Mouse (Mus musculus): ENCODE data around the gene Gm37240. TPM values are rescaled to one million over a fixed set of nuclear protein-coding genes. Genes with fewer than 3 reads are reported as not detected.
A peak's percentile ranks its signal among the peaks of the same experiment; 100 is the strongest.

Gm37240 gene
- polyA plus RNA-seq, 1 experiment from 2014 or later, result 0.11 TPM

GRCm38 (mm10) chr3:84860669-84861068 is 1026.6 kb downstream of the Gm37240 start:
- Histone ChIP-seq H3K36me3 (ENCODE audit: control insufficient read depth, insufficient read depth, low read length) (peaks cover 3% of the 10 kb centered on the region; the same call in 1 of the 2 replicates), H3K9ac (replicated peaks; ENCODE audit: low read length) (no peak overlapping the region), H3K27me3 (ENCODE audit: control insufficient read depth, insufficient read depth, low read length) (no peaks in the 10 kb centered on the region), H3K4me3 (replicated peaks; ENCODE audit: low read depth, low read length) (no peak overlapping the region), H3K4me2 (ENCODE audit: low read length) (no peak overlapping the region), H3K27ac (replicated peaks; ENCODE audit: low read depth, low read length) (no peak overlapping the region), H3K4me1 (ENCODE audit: control insufficient read depth, insufficient read depth, low read length) (no peaks in the 10 kb centered on the region), H3K9me3 (ENCODE audit: control insufficient read depth, low read length) (no peaks in the 10 kb centered on the region)
- DNase-seq (no peak), ATAC-seq (ENCODE audit: low FRiP score, low TSS enrichment) (no peak)
- WGBS, result 90% methylated on average over 1 of the region's 1 CpGs

- no peaks in the 10 kb centered on the region for H3K9me3 ChIP-seq (ENCODE audit: control insufficient read depth, low read length)
- 79% methylated on average over 1 of the region's 1 CpGs for WGBS
- H3K27me3 ChIP-seq (ENCODE audit: control insufficient read depth, insufficient read depth, low read length), result no peaks in the 10 kb centered on the region
- H3K4me3 ChIP-seq (replicated peaks; ENCODE audit: low read depth, low read length), result no peak overlapping the region
- H3K9ac ChIP-seq (replicated peaks; ENCODE audit: low read length), result no peak overlapping the region
- DNase-seq (no peak), ATAC-seq (ENCODE audit: low FRiP score, low TSS enrichment) (no peak)
- H3K4me2 ChIP-seq (ENCODE audit: low read length), result no peak overlapping the region
- H3K27ac ChIP-seq (replicated peaks; ENCODE audit: low read depth, low read length), result no peak overlapping the region
- H3K36me3 ChIP-seq (ENCODE audit: control insufficient read depth, insufficient read depth, low read length), result no peaks in the 10 kb centered on the region
- no peaks in the 10 kb centered on the region for H3K4me1 ChIP-seq (ENCODE audit: control insufficient read depth, insufficient read depth, low read length)
Measured at GRCm38 (mm10) chr3:84854440-84854839, 1032.9 kb downstream of the Gm37240 start.

GRCm38 (mm10) chr3:84852877-84853276 is 1034.4 kb downstream of the Gm37240 start:
- Histone ChIP-seq H3K4me1 (ENCODE audit: control insufficient read depth, insufficient read depth, low read length) (no peaks in the 10 kb centered on the region), H3K4me3 (replicated peaks; ENCODE audit: low read depth, low read length) (no peak overlapping the region), H3K27me3 (ENCODE audit: control insufficient read depth, insufficient read depth, low read length) (no peaks in the 10 kb centered on the region), H3K27ac (replicated peaks; ENCODE audit: low read depth, low read length) (no peak overlapping the region), H3K36me3 (ENCODE audit: control insufficient read depth, insufficient read depth, low read length) (no peaks in the 10 kb centered on the region), H3K9me3 (ENCODE audit: control insufficient read depth, low read length) (no peaks in the 10 kb centered on the region), H3K9ac (replicated peaks; ENCODE audit: low read length) (no peak overlapping the region), H3K4me2 (ENCODE audit: low read length) (no peak overlapping the region)
- DNase-seq (no peak), ATAC-seq (ENCODE audit: low FRiP score, low TSS enrichment) (no peak)
- 90% methylated on average over 7 of the region's 7 CpGs for WGBS

- Histone ChIP-seq H3K36me3 (ENCODE audit: control insufficient read depth, insufficient read depth, low read length) (no peaks in the 10 kb centered on the region), H3K4me3 (replicated peaks; ENCODE audit: low read depth, low read length) (no peak overlapping the region), H3K9ac (replicated peaks; ENCODE audit: low read length) (no peak overlapping the region), H3K27ac (replicated peaks; ENCODE audit: low read depth, low read length) (no peak overlapping the region), H3K9me3 (ENCODE audit: control insufficient read depth, low read length) (no peaks in the 10 kb centered on the region), H3K4me1 (ENCODE audit: control insufficient read depth, insufficient read depth, low read length) (no peaks in the 10 kb centered on the region), H3K4me2 (ENCODE audit: low read length) (no peak overlapping the region), H3K27me3 (ENCODE audit: control insufficient read depth, insufficient read depth, low read length) (no peaks in the 10 kb centered on the region)
- no peak for DNase-seq
- ATAC-seq (ENCODE audit: low FRiP score, low TSS enrichment), result no peak
- 89% methylated on average over 1 of the region's 1 CpGs for WGBS
Measured at GRCm38 (mm10) chr3:84851801-84852200, 1035.5 kb downstream of the Gm37240 start.

GRCm38 (mm10) chr3:84850418-84850817 is 1036.9 kb downstream of the Gm37240 start:
- ATAC-seq (ENCODE audit: low FRiP score, low TSS enrichment) (no peak), DNase-seq (no peak)
- WGBS, result 88% methylated on average over 1 of the region's 1 CpGs
- H3K9ac ChIP-seq (replicated peaks; ENCODE audit: low read length), result no peak overlapping the region
- no peak overlapping the region for H3K27ac ChIP-seq (replicated peaks; ENCODE audit: low read depth, low read length)
- no peak overlapping the region for H3K4me3 ChIP-seq (replicated peaks; ENCODE audit: low read depth, low read length)
- no peak overlapping the region for H3K4me2 ChIP-seq (ENCODE audit: low read length)
- H3K4me1 ChIP-seq (ENCODE audit: control insufficient read depth, insufficient read depth, low read length), result no peaks in the 10 kb centered on the region
- no peaks in the 10 kb centered on the region for H3K36me3 ChIP-seq (ENCODE audit: control insufficient read depth, insufficient read depth, low read length)
- H3K9me3 ChIP-seq (ENCODE audit: control insufficient read depth, low read length), result no peaks in the 10 kb centered on the region
- H3K27me3 ChIP-seq (ENCODE audit: control insufficient read depth, insufficient read depth, low read length), result no peaks in the 10 kb centered on the region

GRCm38 (mm10) chr3:84848798-84849197 is 1038.5 kb downstream of the Gm37240 start:
- 80% methylated on average over 4 of the region's 4 CpGs for WGBS

GRCm38 (mm10) chr3:84843594-84843993 is 1043.7 kb downstream of the Gm37240 start:
- Histone ChIP-seq H3K4me3 (replicated peaks; ENCODE audit: low read depth, low read length) (no peak overlapping the region), H3K4me1 (ENCODE audit: control insufficient read depth, insufficient read depth, low read length) (no peaks in the 10 kb centered on the region), H3K27ac (replicated peaks; ENCODE audit: low read depth, low read length) (no peak overlapping the region), H3K9me3 (ENCODE audit: control insufficient read depth, low read length) (no peaks in the 10 kb centered on the region), H3K27me3 (ENCODE audit: control insufficient read depth, insufficient read depth, low read length) (no peaks in the 10 kb centered on the region), H3K4me2 (ENCODE audit: low read length) (no peak overlapping the region), H3K9ac (replicated peaks; ENCODE audit: low read length) (no peak overlapping the region), H3K36me3 (ENCODE audit: control insufficient read depth, insufficient read depth, low read length) (no peaks in the 10 kb centered on the region)
- ATAC-seq (ENCODE audit: low FRiP score, low TSS enrichment), result no peak
- WGBS, result 48% methylated on average over 1 of the region's 1 CpGs
- peak; percentile 89 for DNase-seq

More at GRCm38 (mm10) chr3:84848798-84849197, 1038.5 kb downstream of the Gm37240 start:
- no peaks in the 10 kb centered on the region for H3K9me3 ChIP-seq (ENCODE audit: control insufficient read depth, low read length)
- no peak overlapping the region for H3K27ac ChIP-seq (replicated peaks; ENCODE audit: low read depth, low read length)
- H3K4me1 ChIP-seq (ENCODE audit: control insufficient read depth, insufficient read depth, low read length), result no peaks in the 10 kb centered on the region
- no peaks in the 10 kb centered on the region for H3K27me3 ChIP-seq (ENCODE audit: control insufficient read depth, insufficient read depth, low read length)
- H3K4me2 ChIP-seq (ENCODE audit: low read length), result no peak overlapping the region
- no peaks in the 10 kb centered on the region for H3K36me3 ChIP-seq (ENCODE audit: control insufficient read depth, insufficient read depth, low read length)
- H3K9ac ChIP-seq (replicated peaks; ENCODE audit: low read length), result no peak overlapping the region
- DNase-seq (no peak), ATAC-seq (ENCODE audit: low FRiP score, low TSS enrichment) (no peak)
- no peak overlapping the region for H3K4me3 ChIP-seq (replicated peaks; ENCODE audit: low read depth, low read length)

GRCm38 (mm10) chr3:84842793-84843192 is 1044.5 kb downstream of the Gm37240 start:
- Histone ChIP-seq H3K27ac (replicated peaks; ENCODE audit: low read depth, low read length) (no peak overlapping the region), H3K27me3 (ENCODE audit: control insufficient read depth, insufficient read depth, low read length) (no peaks in the 10 kb centered on the region), H3K36me3 (ENCODE audit: control insufficient read depth, insufficient read depth, low read length) (no peaks in the 10 kb centered on the region), H3K9ac (replicated peaks; ENCODE audit: low read length) (no peak overlapping the region), H3K4me1 (ENCODE audit: control insufficient read depth, insufficient read depth, low read length) (no peaks in the 10 kb centered on the region), H3K4me3 (replicated peaks; ENCODE audit: low read depth, low read length) (no peak overlapping the region), H3K4me2 (ENCODE audit: low read length) (no peak overlapping the region), H3K9me3 (ENCODE audit: control insufficient read depth, low read length) (no peaks in the 10 kb centered on the region)
- no peak for ATAC-seq (ENCODE audit: low FRiP score, low TSS enrichment)
- WGBS, result 93% methylated on average over 2 of the region's 2 CpGs
- DNase-seq, result no peak

- H3K4me2 ChIP-seq (ENCODE audit: low read length), result no peak overlapping the region
- H3K27ac ChIP-seq (replicated peaks; ENCODE audit: low read depth, low read length), result no peak overlapping the region
- WGBS, result 89% methylated on average over 4 of the region's 4 CpGs
- H3K4me3 ChIP-seq (replicated peaks; ENCODE audit: low read depth, low read length), result no peak overlapping the region
- no peaks in the 10 kb centered on the region for H3K4me1 ChIP-seq (ENCODE audit: control insufficient read depth, insufficient read depth, low read length)
- H3K9me3 ChIP-seq (ENCODE audit: control insufficient read depth, low read length), result no peaks in the 10 kb centered on the region
- ATAC-seq (ENCODE audit: low FRiP score, low TSS enrichment) (no peak), DNase-seq (no peak)
- no peaks in the 10 kb centered on the region for H3K27me3 ChIP-seq (ENCODE audit: control insufficient read depth, insufficient read depth, low read length)
- H3K9ac ChIP-seq (replicated peaks; ENCODE audit: low read length), result no peak overlapping the region
- no peaks in the 10 kb centered on the region for H3K36me3 ChIP-seq (ENCODE audit: control insufficient read depth, insufficient read depth, low read length)
Measured at GRCm38 (mm10) chr3:84841271-84841670, 1046.0 kb downstream of the Gm37240 start.

All from midbrain, embryonic 14.5 days (tissue).